Mouse (Mus musculus) hindbrain, embryonic 11.5 days (tissue): ENCODE measurements at regions not wholly inside any gene's neighbourhood (a gene's known extent, or its start where the extent isn't known, plus 50 kb on each side); places are given as distances from the start of the nearest gene placed in this dataset.
"Not testable (repeated sequence)": the region's sequence is repeated elsewhere in the genome, so short reads cannot be mapped to it uniquely, and the experiment has no call there.

Experiments used
- ATAC-seq: fragments of 200-750 bp; cut with Nextera tagmentation; 2 replicates; pipeline ENCODE4 v1.8.0; 2017; ENCODE audit warnings: mild to moderate bottlenecking, moderate TSS enrichment, moderate library complexity; ENCODE audit not compliant: low FRiP score
- DNase-seq: peaks from one replicate; pipeline ENCODE4 v3.0.0-alpha.2; 2015; ENCODE audit warnings: low spot score
- H3K27ac ChIP-seq: fragments of 300-500 bp; sonication (generic); 2 replicates; pipeline ENCODE4 v1.5.1; 2014; ENCODE audit warnings: mild to moderate bottlenecking, low read depth, low read length
- H3K27me3 ChIP-seq: fragments of 300-500 bp; sonication (generic); 2 replicates; pipeline ENCODE4 v1.6.1; 2014; ENCODE audit warnings: mild to moderate bottlenecking, low read length, moderate library complexity, mixed read lengths; ENCODE audit not compliant: control insufficient read depth, insufficient read depth
- H3K36me3 ChIP-seq: fragments of 300-500 bp; sonication (generic); 2 replicates; pipeline ENCODE4 v1.6.1; 2014; ENCODE audit warnings: mild to moderate bottlenecking, low read length, moderate library complexity, mixed read lengths; ENCODE audit not compliant: control insufficient read depth, insufficient read depth
- H3K4me1 ChIP-seq: fragments of 300-500 bp; sonication (generic); replicated peaks from 2 replicates; pipeline ENCODE4 v1.6.1; 2014; ENCODE audit warnings: low read length, mixed read lengths; ENCODE audit not compliant: control insufficient read depth, insufficient read depth
- H3K4me2 ChIP-seq: fragments of 300-500 bp; sonication (generic); replicated peaks from 2 replicates; pipeline ENCODE4 v1.6.1; 2014; ENCODE audit warnings: mild to moderate bottlenecking, low read depth, low read length
- H3K4me3 ChIP-seq: fragments of 300-500 bp; sonication (generic); 2 replicates; pipeline ENCODE4 v1.5.1; 2014; ENCODE audit warnings: low read depth, low read length
- H3K9ac ChIP-seq: fragments of 300-500 bp; sonication (generic); 2 replicates; pipeline ENCODE4 v1.6.1; 2014; ENCODE audit warnings: low read depth, low read length
- H3K9me3 ChIP-seq: fragments of 300-500 bp; sonication (generic); 2 replicates; pipeline ENCODE4 v1.6.1; 2016; ENCODE audit warnings: low read length; ENCODE audit not compliant: control insufficient read depth
- WGBS: fragments of 180-500 bp; shearing (Covaris S2); extraction: QIAGEN DNeasy Blood & Tissue Kit; methylation state at CpG from one replicate; pipeline ENCODE4 v1.1.7; 2014; 5-methylcytosine and 5-hydroxymethylcytosine counted together

DNA sequence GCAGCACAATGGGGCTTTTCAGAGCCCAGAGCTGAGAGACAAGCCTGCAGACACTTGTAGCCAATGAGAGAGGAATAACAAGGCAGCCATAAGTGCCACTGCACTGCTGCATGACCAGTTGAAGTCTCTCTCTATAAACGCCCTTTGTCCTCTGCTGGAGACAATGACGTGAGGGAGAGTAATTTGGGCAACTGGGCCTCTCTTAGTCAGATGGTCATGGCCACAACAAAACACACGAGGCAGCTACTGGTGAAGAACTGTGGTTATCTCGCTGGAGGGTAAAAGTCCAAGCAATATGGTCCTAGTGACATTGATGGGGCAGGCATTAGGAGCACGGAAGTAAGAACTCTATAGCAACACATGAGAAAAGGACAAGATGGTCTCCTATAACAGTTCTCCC, 111.5 kb downstream of the Tcp10c start:
- not testable (repeated sequence) for H3K27me3 ChIP-seq, DNase-seq, H3K27ac ChIP-seq, H3K36me3 ChIP-seq, H3K4me2 ChIP-seq, H3K9ac ChIP-seq, H3K4me1 ChIP-seq, H3K4me3 ChIP-seq, H3K9me3 ChIP-seq, ATAC-seq
- WGBS, result 37% methylated on average over 4 of the region's 5 CpGs

DNA sequence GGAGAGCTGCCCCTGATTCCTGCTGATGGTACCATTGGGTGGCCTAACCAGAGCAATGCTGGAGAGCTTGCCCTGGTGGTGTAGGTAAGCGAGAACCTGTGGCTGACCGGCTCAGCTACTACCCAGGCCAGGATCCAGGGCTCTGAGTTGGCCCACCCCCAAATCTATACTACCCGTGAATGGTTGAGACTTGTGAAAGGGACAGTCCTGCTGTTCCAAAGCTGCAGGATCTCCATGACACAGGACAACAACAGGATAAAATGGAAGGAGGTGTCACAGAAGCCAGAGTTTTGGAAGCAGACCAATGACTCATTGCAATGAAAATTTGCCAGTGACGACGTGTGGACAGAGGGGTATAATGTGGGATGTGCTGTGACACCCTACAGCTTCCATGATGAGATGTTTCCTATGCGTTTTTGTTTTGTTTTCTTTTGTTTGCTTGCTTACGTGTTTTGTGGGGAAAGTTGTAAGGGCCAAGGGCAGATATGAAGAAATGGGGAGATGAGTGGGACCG, 115.6 kb downstream of the Tcp10c start:
- not testable (repeated sequence) for H3K27me3 ChIP-seq, H3K9ac ChIP-seq, DNase-seq, H3K36me3 ChIP-seq, H3K4me1 ChIP-seq, H3K27ac ChIP-seq, H3K9me3 ChIP-seq, H3K4me2 ChIP-seq, ATAC-seq, H3K4me3 ChIP-seq
- 80% methylated on average over 8 of the region's 8 CpGs for WGBS

DNA sequence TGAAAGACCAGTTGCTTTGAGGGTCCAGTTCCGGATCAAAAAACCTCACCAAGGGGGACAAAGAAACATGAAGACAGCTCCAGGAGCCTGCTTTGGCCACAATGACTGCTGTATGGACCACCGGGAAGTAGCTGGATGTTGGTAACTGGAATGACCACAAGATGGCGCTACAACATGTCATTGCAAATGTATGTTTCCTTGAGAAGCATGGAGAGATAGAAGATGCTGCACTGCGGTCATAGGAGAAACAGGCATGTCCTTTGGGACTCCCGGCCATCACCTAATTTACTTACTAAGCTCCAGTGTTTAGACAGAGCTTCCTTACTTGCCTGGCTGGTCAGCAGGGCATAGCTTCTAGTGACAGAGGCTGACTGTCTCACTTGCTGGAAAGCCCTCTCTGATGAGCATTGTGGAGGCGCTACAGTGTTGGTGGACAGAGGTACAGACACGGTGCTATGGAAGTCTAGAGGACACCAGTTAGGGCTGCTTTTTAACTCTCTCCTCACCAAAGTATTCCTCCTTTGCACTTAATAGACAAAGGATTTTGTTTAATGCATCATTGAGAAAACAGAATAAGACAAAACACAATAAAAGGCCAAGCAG, 118.2 kb downstream of the Tcp10c start:
- no peak overlapping the region for H3K4me3 ChIP-seq
- H3K27me3 ChIP-seq, result no peaks in the 10 kb centered on the region
- no peak overlapping the region for H3K27ac ChIP-seq
- DNase-seq (peak; percentile 87), ATAC-seq (peak; percentile 75; the same call in 1 of the 2 replicates)
- H3K36me3 ChIP-seq, result no peaks in the 10 kb centered on the region
- H3K9me3 ChIP-seq, result no peaks in the 10 kb centered on the region
- H3K4me1 ChIP-seq, result 0 out of 2 replicates have a peak, but pooled peaks cover 2% of the 10 kb centered on the region
- 20% methylated on average over 7 of the region's 7 CpGs for WGBS
- H3K9ac ChIP-seq, result no peak overlapping the region
- no peak overlapping the region for H3K4me2 ChIP-seq

DNA sequence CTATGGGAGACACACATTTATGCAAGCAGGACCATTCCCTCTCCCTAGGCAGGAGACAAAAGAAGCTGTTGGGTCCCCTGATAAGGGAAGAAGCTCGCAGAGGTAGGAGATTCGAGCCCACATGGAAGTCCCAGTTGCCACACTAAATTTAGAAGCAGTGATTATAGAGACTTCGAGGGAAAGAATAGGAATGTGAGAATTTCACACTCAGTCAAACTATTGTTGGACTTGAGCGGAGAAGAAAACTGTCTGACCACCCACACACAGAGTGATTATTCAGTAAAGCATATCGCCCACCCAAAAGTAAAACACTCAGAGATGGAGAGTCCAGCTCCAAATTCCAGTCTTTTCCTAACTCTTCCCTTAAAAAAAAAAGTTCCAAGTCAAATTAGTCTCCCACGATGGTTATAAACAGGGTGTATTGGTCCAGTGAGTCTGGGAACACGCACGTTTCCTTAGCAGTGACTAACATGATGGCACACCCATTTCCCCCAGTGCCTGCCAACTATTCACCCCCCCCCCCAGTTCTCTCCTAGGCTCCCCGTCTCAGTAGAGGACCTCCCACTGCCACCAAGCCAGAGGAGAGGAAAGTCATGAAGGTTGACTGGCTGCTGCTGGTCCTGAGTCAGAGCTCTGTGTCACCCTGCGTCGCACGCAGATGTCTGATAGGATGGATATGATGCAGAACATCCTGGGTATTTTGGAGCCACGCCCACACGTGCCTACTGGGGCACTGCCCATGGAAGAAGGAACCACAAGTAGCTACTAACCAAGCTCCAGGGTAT, 120.1 kb downstream of the Tcp10c start:
- Histone ChIP-seq H3K27ac (no peak overlapping the region), H3K4me3 (no peak overlapping the region), H3K9ac (no peak overlapping the region), H3K27me3 (no peaks in the 10 kb centered on the region), H3K4me1 (peaks cover 7% of the 10 kb centered on the region; the same call in 1 of the 2 replicates), H3K4me2 (no peak overlapping the region), H3K36me3 (no peaks in the 10 kb centered on the region), H3K9me3 (no peaks in the 10 kb centered on the region)
- ATAC-seq (no peak), DNase-seq (no peak)
- 79% methylated on average over 14 of the region's 14 CpGs for WGBS

DNA sequence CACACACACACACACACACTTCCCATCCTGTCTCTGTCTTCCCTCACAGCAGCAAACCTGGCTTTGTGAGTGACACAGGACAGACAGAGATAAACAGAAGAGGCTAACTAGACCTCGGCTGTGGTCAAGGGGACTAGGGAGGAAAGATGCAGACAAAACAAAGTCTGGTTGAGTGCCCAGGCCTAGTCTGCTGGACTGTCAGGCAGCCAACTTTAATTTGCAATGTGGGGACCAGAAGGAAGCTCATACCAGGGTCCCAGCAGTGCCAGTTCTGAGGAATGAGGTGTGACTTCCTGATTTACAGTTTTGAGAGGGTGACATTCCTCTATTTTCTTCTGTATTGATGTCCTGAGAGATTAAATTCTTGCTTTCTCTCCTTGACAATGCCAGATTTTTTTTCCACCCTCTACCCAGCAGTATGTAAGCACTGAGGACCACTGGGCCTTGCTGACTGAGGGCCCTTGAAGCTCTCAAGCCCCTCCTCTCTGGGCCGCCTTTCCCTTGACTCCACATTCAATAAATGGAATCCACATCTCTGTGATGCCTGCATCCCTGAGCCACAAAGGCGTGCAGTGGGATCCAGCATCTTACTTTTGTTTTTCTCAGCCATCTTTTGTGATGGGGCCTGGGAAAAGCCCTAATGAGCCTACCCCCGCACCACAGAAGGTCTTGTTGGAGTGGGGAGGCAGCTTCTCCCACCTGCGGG, 124.6 kb downstream of the Tcp10c start:
- peak; percentile 47 for DNase-seq
- H3K4me3 ChIP-seq, result no peak overlapping the region

DNA sequence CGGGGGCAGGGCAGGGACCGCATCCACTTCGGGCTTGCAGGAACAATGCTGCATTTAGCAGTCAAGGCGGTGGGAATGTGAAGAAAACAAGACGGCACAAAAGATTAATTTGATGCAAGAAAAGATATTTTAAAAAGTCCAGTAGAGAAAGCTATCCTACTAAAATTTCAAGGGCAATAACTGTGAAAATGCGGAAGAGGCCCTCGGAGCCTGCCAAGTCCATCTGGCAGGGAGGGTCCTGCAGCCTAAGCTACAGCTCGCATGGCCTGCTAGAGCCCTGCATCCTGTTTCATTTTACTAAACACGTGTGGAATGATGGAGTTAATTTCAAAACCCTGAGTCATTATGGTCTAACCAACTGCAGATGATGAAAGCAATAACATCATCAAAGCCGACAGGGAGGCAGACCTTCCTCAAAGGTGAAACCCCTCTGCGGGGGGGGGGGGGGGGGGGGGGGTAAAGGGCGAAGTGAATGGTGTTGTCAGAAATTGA, 125.2 kb downstream of the Tcp10c start:
- H3K4me3 ChIP-seq, result no peak overlapping the region
- WGBS, result 21% methylated on average over 10 of the region's 12 CpGs
- ATAC-seq (peak; percentile 77), DNase-seq (peak; percentile 44)
- 0 out of 2 replicates have a peak overlapping the region, but pooled peaks have one; percentile 40 for H3K9ac ChIP-seq
- H3K4me1 ChIP-seq, result peaks cover 7% of the 10 kb centered on the region; the same call in 1 of the 2 replicates
- H3K9me3 ChIP-seq, result no peaks in the 10 kb centered on the region
- H3K4me2 ChIP-seq, result peak overlapping the region; percentile 19; the same call in 1 of the 2 replicates
- H3K36me3 ChIP-seq, result no peaks in the 10 kb centered on the region
- peak overlapping the region; percentile 36; the same call in 1 of the 2 replicates for H3K27ac ChIP-seq
- no peaks in the 10 kb centered on the region for H3K27me3 ChIP-seq

More for the DNA sequence above, 124.6 kb downstream of the Tcp10c start:
- H3K27ac ChIP-seq, result peak overlapping the region; percentile 65
- H3K36me3 ChIP-seq, result no peaks in the 10 kb centered on the region
- 17% methylated on average over 5 of the region's 5 CpGs for WGBS
- 0 out of 2 replicates have a peak overlapping the region, but pooled peaks have one; percentile 40 for H3K9ac ChIP-seq
- peaks cover 7% of the 10 kb centered on the region; the same call in 1 of the 2 replicates for H3K4me1 ChIP-seq
- H3K27me3 ChIP-seq, result no peaks in the 10 kb centered on the region
- peak overlapping the region; percentile 19; the same call in 1 of the 2 replicates for H3K4me2 ChIP-seq
- H3K9me3 ChIP-seq, result no peaks in the 10 kb centered on the region
- peak; percentile 87 for ATAC-seq

DNA sequence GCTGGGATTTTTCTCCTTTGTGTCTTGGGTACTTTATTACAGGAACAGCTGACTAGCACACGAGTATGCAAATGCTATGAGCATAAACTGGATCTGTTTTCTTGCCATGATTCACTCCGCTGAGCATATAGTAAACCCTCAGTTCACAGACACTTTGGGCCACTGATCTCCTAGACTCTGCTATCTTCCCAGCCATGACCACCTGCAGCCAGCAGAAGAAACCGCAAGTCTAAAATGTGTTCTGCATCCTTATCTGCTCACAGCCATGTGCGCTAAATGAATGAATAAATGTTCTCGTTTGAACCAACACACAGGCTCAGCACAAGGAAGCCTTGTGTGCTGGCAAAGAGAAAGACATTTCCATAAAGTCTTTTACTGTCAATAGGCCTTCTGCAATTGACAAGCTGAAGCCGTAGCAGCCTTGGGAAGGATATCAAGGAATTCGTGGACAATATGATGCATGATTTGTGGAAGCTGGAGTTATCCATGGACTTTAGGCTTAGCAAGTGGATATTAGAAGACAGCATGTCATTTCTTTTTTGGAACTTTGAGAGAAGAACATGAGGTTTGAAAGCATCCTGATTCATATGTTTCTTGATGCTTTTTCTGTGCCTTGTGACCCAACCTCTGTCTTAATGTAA, 127.2 kb downstream of the Tcp10c start:
- Histone ChIP-seq H3K27ac (no peak overlapping the region), H3K9me3 (no peaks in the 10 kb centered on the region), H3K4me3 (no peak overlapping the region), H3K9ac (no peak overlapping the region), H3K27me3 (no peaks in the 10 kb centered on the region), H3K4me1 (peaks cover 7% of the 10 kb centered on the region; the same call in 1 of the 2 replicates), H3K4me2 (no peak overlapping the region), H3K36me3 (no peaks in the 10 kb centered on the region)
- no peak for DNase-seq
- ATAC-seq, result no peak
- WGBS, result 86% methylated on average over 7 of the region's 7 CpGs

DNA sequence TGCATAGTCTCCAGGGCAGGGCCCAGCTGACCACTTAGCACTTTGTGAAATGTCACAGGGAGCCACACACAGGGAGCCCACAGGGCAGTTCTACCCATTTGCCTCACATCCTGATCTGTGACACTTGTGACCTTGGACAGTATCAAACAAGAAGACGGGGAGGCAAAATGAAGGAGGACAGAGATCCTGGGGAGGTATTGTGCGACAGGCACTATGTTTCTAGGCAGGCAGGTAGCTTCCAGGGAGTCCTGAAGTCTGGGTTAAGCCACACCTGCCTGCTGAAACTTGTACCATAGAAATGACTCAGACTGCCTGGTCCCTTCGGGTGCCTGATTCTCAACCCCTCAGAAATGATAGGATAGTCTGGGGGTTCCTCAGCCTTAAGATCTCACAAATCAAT, 127.8 kb downstream of the Tcp10c start:
- DNase-seq (no peak), ATAC-seq (no peak)
- no peaks in the 10 kb centered on the region for H3K36me3 ChIP-seq
- no peak overlapping the region for H3K4me3 ChIP-seq
- no peak overlapping the region for H3K27ac ChIP-seq
- H3K27me3 ChIP-seq, result no peaks in the 10 kb centered on the region
- H3K4me2 ChIP-seq, result no peak overlapping the region
- WGBS, result 88% methylated on average over 3 of the region's 3 CpGs
- no peak overlapping the region for H3K9ac ChIP-seq
- peaks cover 7% of the 10 kb centered on the region; the same call in 1 of the 2 replicates for H3K4me1 ChIP-seq
- no peaks in the 10 kb centered on the region for H3K9me3 ChIP-seq
